11 mouse cellular contexts compared by ENCODE assay signal in genomic region chr17:72935921-72936320, GRCm38 (mm10). TPM values are rescaled to one million over a fixed set of nuclear protein-coding genes. Genes with fewer than 3 reads are reported as not detected.
DNase-seq lines count a peak whose midpoint lies in the region; ATAC-seq lines count a peak whose summit lies in the region.
"Had no signal": no experiment of that assay in that cellular context is flagged by ENCODE, and none has a peak within 500 bp of the region (broad histone marks: within the 10 kb centered on the region; RNA-seq: fewer than 3 reads in every experiment).

No protein-coding gene starts in this region.

- H3K9me3 ChIP-seq in embryonic facial prominence, embryonic 14.5 days (ENCODE audit: control insufficient read depth, low read length) = peaks cover 10% of the 10 kb centered on the region
- H3K9me3 ChIP-seq in embryonic facial prominence, embryonic 10.5 days = peaks cover 13% of the 10 kb centered on the region; the same call in 1 of the 2 replicates
- peaks cover 7% of the 10 kb centered on the region for H3K9me3 ChIP-seq in lung, embryonic 16.5 days (ENCODE audit: control insufficient read depth, low read length)

- no peak overlapping the region for H3K27ac ChIP-seq in embryonic facial prominence, embryonic 14.5 days (replicated peaks; ENCODE audit: low read depth, low read length)
- no peak overlapping the region for H3K27ac ChIP-seq in embryonic facial prominence, embryonic 10.5 days (replicated peaks)
- peak overlapping the region; percentile 69 for H3K27ac ChIP-seq in lung, embryonic 16.5 days (ENCODE audit: low read length)

- H3K4me2 ChIP-seq in embryonic facial prominence, embryonic 14.5 days (ENCODE audit: low read depth, low read length) = no peak overlapping the region
- no peak overlapping the region for H3K4me2 ChIP-seq in lung, embryonic 16.5 days (ENCODE audit: low read depth, low read length)

- no peak overlapping the region for H3K9ac ChIP-seq in embryonic facial prominence, embryonic 14.5 days (ENCODE audit: low read depth, low read length)
- H3K9ac ChIP-seq in lung, embryonic 16.5 days (ENCODE audit: low read length) = no peak overlapping the region; the same call in 1 of the 2 replicates

- H3K36me3 ChIP-seq in embryonic facial prominence, embryonic 14.5 days (ENCODE audit: control insufficient read depth, insufficient read depth, low read length) = peaks cover 33% of the 10 kb centered on the region
- H3K36me3 ChIP-seq in embryonic facial prominence, embryonic 10.5 days (replicated peaks) = peaks cover 90% of the 10 kb centered on the region
- peaks cover 23% of the 10 kb centered on the region for H3K36me3 ChIP-seq in lung, embryonic 16.5 days (ENCODE audit: control insufficient read depth, insufficient read depth, low read length)

- peaks cover 6% of the 10 kb centered on the region for H3K4me1 ChIP-seq in embryonic facial prominence, embryonic 14.5 days (ENCODE audit: control insufficient read depth, insufficient read depth, low read length)
- peaks cover 23% of the 10 kb centered on the region for H3K4me1 ChIP-seq in embryonic facial prominence, embryonic 10.5 days
- H3K4me1 ChIP-seq in lung, embryonic 16.5 days (replicated peaks; ENCODE audit: control insufficient read depth, insufficient read depth, low read length) = peaks cover 63% of the 10 kb centered on the region

- no peak for ATAC-seq in embryonic facial prominence, embryonic 14.5 days (ENCODE audit: low read depth)
- peak; percentile 51 for ATAC-seq in lung, embryonic 16.5 days (ENCODE audit: low read depth)
- peak; percentile 30; the same call in 1 of the 2 replicates for ATAC-seq in megakaryocyte-erythroid progenitor cell, adult 5-6 weeks (replicated peaks; ENCODE audit: low FRiP score, low TSS enrichment, poor library complexity, severe bottlenecking)
- no peak for ATAC-seq in frontal cortex, adult (ENCODE audit: low TSS enrichment)

- 59% methylated on average over 7 of the region's 7 CpGs for WGBS in embryonic facial prominence, embryonic 14.5 days
- WGBS in embryonic facial prominence, embryonic 10.5 days = 75% methylated on average over 7 of the region's 7 CpGs
- WGBS in lung, embryonic 16.5 days = 19% methylated on average over 7 of the region's 7 CpGs

- no peak overlapping the region for H3K4me3 ChIP-seq in embryonic facial prominence, embryonic 14.5 days (ENCODE audit: low read depth, low read length)
- no peak overlapping the region for H3K4me3 ChIP-seq in embryonic facial prominence, embryonic 10.5 days
- no peak overlapping the region for H3K4me3 ChIP-seq in lung, embryonic 16.5 days (ENCODE audit: low read length)

- H3K27me3 ChIP-seq in embryonic facial prominence, embryonic 14.5 days (replicated peaks; ENCODE audit: control insufficient read depth, insufficient read depth, low read length) = no peaks in the 10 kb centered on the region
- H3K27me3 ChIP-seq in embryonic facial prominence, embryonic 10.5 days (replicated peaks; ENCODE audit: low read depth, poor library complexity, severe bottlenecking) = no peaks in the 10 kb centered on the region
- H3K27me3 ChIP-seq in lung, embryonic 16.5 days (ENCODE audit: control insufficient read depth, insufficient read depth, low read depth, low read length) = no peaks in the 10 kb centered on the region

- DNase-seq in embryonic facial prominence, embryonic 14.5 days (ENCODE audit: low spot score) = peak; percentile 58
- DNase-seq in embryonic facial prominence, embryonic 10.5 days (ENCODE audit: low spot score) = no peak
- no peak for DNase-seq in lung, postnatal 14 days
- DNase-seq in induced T-regulatory cell, adult 2 months (ENCODE audit: low read depth) = peak; percentile 85
- DNase-seq in gastrocnemius, postnatal 25 days = no peak
- DNase-seq: cerebellum, adult 18-20 months; right cerebral cortex, adult 18-20 months; thymus, postnatal 4 days had no signal

RNA-seq across cellular contexts. Expression of gene Lbh, which starts 17.8 kb away (rescaled TPM):
- 3.2 and 3.5 TPM in 2 replicates for polyA plus RNA-seq in embryonic facial prominence, embryonic 14.5 days (2014; fragmentation: Nextera tagmentation; extraction: Ambion mirVana)
- 2.1 and 2.2 TPM in 2 replicates for polyA plus RNA-seq in embryonic facial prominence, embryonic 10.5 days (2016; fragmentation: Nextera tagmentation; extraction: Ambion mirVana)
- 8.8 and 9.7 TPM in 2 replicates for polyA plus RNA-seq in lung, embryonic 16.5 days (2015; fragmentation: Nextera tagmentation; extraction: Ambion mirVana)
- 5.4 and 7.4 TPM in 2 replicates for total RNA-seq in megakaryocyte-erythroid progenitor cell, adult 5-6 weeks (2014; fragmentation: Nextera tagmentation)
- total RNA-seq in megakaryocyte-erythroid progenitor cell, adult 5-6 weeks (2017) = 3.9 and 4.4 TPM in 2 replicates
- 10 to 100 TPM in 1 of 2 experiments, 1 to 10 TPM in 1; 7.7 to 10.5 TPM for total RNA-seq in gastrocnemius, postnatal 25 days (2021)

Comparison
In these comparisons a context has a peak if more than half of its experiments do, and no peak if none do; other contexts are left out.
1. DNase-seq: peak in embryonic facial prominence, embryonic 14.5 days (single experiment) and induced T-regulatory cell, adult 2 months (single experiment); none in embryonic facial prominence, embryonic 10.5 days (single experiment), lung, postnatal 14 days (single experiment) and gastrocnemius, postnatal 25 days (single experiment).
2. ATAC-seq: peak in lung, embryonic 16.5 days (single experiment) and megakaryocyte-erythroid progenitor cell, adult 5-6 weeks (single experiment); none in embryonic facial prominence, embryonic 14.5 days (single experiment) and frontal cortex, adult (single experiment).